Mouse (Mus musculus) left cerebral cortex, adult 2 months (tissue): ENCODE measurements around the gene Zfp652. TPM values are rescaled to one million over a fixed set of nuclear protein-coding genes. Genes with fewer than 3 reads are reported as not detected.

Experiments used
- total RNA-seq, 2 experiments: library from RNA; stranded (reverse); gene quantifications; 2 replicates each; pipeline ENCODE4 v1.2.3; 2021

Zfp652 gene
- total RNA-seq, 2 experiments from 2014 or later = 42.3 to 43.5 TPM

Other genes starting within 250 kb of the Zfp652 start
- 10 to 100 TPM; 19.8 to 26.5 TPM for gene Nxph3, start 198.1 kb upstream of the Zfp652 start, total RNA-seq
- 1 to 10 TPM in 1 of 2 experiments, under 1 TPM in 1; 0.93 to 1.3 TPM for gene Ngfr, start 124.9 kb upstream of the Zfp652 start, total RNA-seq
- gene Phb, start 45.7 kb upstream of the Zfp652 start, total RNA-seq = 10 to 100 TPM; 70.0 to 74.0 TPM
- 1 to 10 TPM; 1.2 TPM for gene B130006D01Rik, start 10.9 kb downstream of the Zfp652 start, total RNA-seq
- gene Phospho1, start 111.8 kb downstream of the Zfp652 start, total RNA-seq = 10 to 100 TPM; 75.1 to 80.4 TPM
- 1 to 10 TPM; 2.3 to 3.3 TPM for gene Gngt2, start 124.5 kb downstream of the Zfp652 start, total RNA-seq
- 1 to 10 TPM; 7.6 to 9.4 TPM for gene Abi3, start 129.8 kb downstream of the Zfp652 start, total RNA-seq
- not detected for gene B4galnt2, start 202.2 kb downstream of the Zfp652 start, total RNA-seq